Mouse (Mus musculus): Measurements from ENCODE around the gene Zmiz2. TPM values are rescaled to one million over a fixed set of nuclear protein-coding genes. Genes with fewer than 3 reads are reported as not detected.
A peak's percentile ranks its signal among the peaks of the same experiment; 100 is the strongest.

Gene Zmiz2
- polyA plus RNA-seq, 1 experiment, result 37.1 TPM

- H3K79me2 ChIP-seq (ENCODE audit: control insufficient read depth, insufficient read depth), result peaks cover 39% of the 10 kb centered on the region
- no peak overlapping the region for H3K4me3 ChIP-seq
- no peaks in the 10 kb centered on the region for H3K27me3 ChIP-seq (ENCODE audit: control insufficient read depth, insufficient read depth, insufficient read length)
- no peak overlapping the region for H3K4me2 ChIP-seq (ENCODE audit: low read depth)
- H3ac ChIP-seq (ENCODE audit: control insufficient read depth, insufficient read length), result no peak overlapping the region
- peaks cover 11% of the 10 kb centered on the region for H3K36me3 ChIP-seq (ENCODE audit: control insufficient read depth, insufficient read depth)
- TF ChIP-seq MAX (IDR thresholded peaks at IDR 0.05; ENCODE audit: low read depth) (no peak), REST (IDR thresholded peaks at IDR 0.05; ENCODE audit: insufficient read depth, insufficient read length) (no peak), TCF12 (IDR thresholded peaks at IDR 0.05; ENCODE audit: insufficient read depth, poor library complexity, severe bottlenecking) (no peak), MYOG (IDR thresholded peaks at IDR 0.05; ENCODE audit: control insufficient read depth in 1 of 3, insufficient read depth in 1 of 3, insufficient read length in 2 of 3, low read depth in 2 of 3) (no peak), USF1 (IDR thresholded peaks at IDR 0.05; ENCODE audit: low read depth) (no peak), SRF (IDR thresholded peaks at IDR 0.05; ENCODE audit: control insufficient read depth, insufficient read length, low read depth) (no peak), MYOD1 (IDR thresholded peaks at IDR 0.05; ENCODE audit: control insufficient read depth in 1 of 3, insufficient read length in 2 of 3, low read depth in 2 of 3) (no peak), E2F4 (IDR thresholded peaks at IDR 0.05; ENCODE audit: insufficient read depth) (no peak), POLR2AphosphoS2 (IDR thresholded peaks at IDR 0.05; ENCODE audit: insufficient read length, low read depth) (no peak), POLR2A (IDR thresholded peaks at IDR 0.05; ENCODE audit: insufficient read length, low read depth) (no peak), CEBPB (IDR thresholded peaks at IDR 0.05; ENCODE audit: insufficient read depth, poor library complexity, severe bottlenecking) (no peak)
Observed at GRCm38 (mm10) chr11:6437667-6438066, 48.8 kb downstream of the Zmiz2 start.

DNA sequence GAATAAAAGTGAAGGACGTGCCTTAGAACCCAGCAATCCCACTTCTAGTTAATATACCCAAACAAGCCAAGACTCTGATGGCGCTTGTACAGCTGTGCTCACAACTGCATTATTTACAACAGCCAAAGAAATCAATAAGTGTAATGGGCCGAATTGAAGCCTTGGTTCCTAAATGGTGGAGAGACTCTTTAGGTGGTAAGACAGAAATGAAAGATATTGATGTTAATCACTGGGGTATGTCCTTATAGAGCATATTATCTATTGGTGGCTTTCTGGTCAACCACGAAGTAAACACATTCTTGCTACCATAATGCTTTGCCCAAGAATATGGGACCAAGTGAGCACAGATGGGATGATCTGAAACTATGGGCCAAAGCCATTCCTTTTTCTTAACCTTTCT is 51.3 kb downstream of the Zmiz2 start:
- H3K4me2 ChIP-seq (ENCODE audit: low read depth), result no peak overlapping the region

DNA sequence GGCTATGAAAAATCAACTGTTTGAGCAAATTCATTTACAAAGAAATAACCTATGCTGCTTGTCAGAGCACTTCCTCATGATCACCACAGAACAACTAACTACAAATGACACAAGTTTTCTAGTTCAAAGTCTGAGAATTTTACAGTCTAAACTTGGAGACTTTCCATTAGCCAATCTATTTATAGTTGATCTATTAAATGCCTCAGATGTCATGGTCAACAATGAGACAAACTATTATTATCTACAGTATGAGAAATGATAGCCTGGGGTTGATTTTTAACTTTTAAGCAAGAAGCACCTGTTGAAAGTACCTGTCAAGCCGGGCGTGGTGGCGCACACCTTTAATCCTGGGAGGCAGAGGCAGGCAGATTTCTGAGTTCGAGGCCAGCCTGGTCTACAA is 53.7 kb downstream of the Zmiz2 start:
- H3K4me2 ChIP-seq (ENCODE audit: low read depth), result no peak overlapping the region

More for the DNA sequence above, 51.3 kb downstream of the Zmiz2 start:
- H3K79me2 ChIP-seq (ENCODE audit: control insufficient read depth, insufficient read depth), result peaks cover 51% of the 10 kb centered on the region
- peaks cover 7% of the 10 kb centered on the region for H3K36me3 ChIP-seq (ENCODE audit: control insufficient read depth, insufficient read depth)
- no peak overlapping the region for H3K4me3 ChIP-seq
- H3ac ChIP-seq (ENCODE audit: control insufficient read depth, insufficient read length), result no peak overlapping the region
- H3K27me3 ChIP-seq (ENCODE audit: control insufficient read depth, insufficient read depth, insufficient read length), result no peaks in the 10 kb centered on the region
- TF ChIP-seq MYOD1 (IDR thresholded peaks at IDR 0.05; ENCODE audit: control insufficient read depth in 1 of 3, insufficient read length in 2 of 3, low read depth in 2 of 3) (no peak), CEBPB (IDR thresholded peaks at IDR 0.05; ENCODE audit: insufficient read depth, poor library complexity, severe bottlenecking) (no peak), TCF12 (IDR thresholded peaks at IDR 0.05; ENCODE audit: insufficient read depth, poor library complexity, severe bottlenecking) (no peak)

DNA sequence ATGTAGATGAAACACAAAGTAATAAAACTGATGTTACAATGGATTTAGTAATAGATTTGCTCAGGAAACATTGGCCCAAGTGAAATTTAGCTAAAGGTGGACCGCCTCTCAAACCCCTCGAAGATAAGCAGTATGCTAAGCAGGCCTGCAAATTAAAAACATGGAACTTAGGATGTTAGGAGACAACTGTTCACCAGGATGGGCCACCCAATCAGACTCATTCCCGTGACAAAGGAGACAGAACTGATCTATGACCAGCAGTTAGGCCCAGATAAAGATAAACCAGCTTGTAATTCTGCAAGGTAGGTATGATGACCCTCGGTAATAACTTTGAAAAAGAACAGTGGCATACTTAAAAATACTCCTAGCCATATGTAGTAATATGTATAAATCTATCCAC is 54.2 kb downstream of the Zmiz2 start:
- H3K27me3 ChIP-seq (ENCODE audit: control insufficient read depth, insufficient read depth, insufficient read length), result no peaks in the 10 kb centered on the region
- no peak overlapping the region for H3ac ChIP-seq (ENCODE audit: control insufficient read depth, insufficient read length)
- H3K36me3 ChIP-seq (ENCODE audit: control insufficient read depth, insufficient read depth), result no peaks in the 10 kb centered on the region
- H3K4me3 ChIP-seq, result peak overlapping the region; percentile 50
- peak overlapping the region; percentile 95 for H3K4me2 ChIP-seq (ENCODE audit: low read depth)
- H3K79me2 ChIP-seq (ENCODE audit: control insufficient read depth, insufficient read depth), result peaks cover 51% of the 10 kb centered on the region
- TF ChIP-seq TCF12 (IDR thresholded peaks at IDR 0.05; ENCODE audit: insufficient read depth, poor library complexity, severe bottlenecking), result no peak
- no peak for TF ChIP-seq POLR2A (IDR thresholded peaks at IDR 0.05; ENCODE audit: insufficient read length, low read depth)
- no peak for TF ChIP-seq REST (IDR thresholded peaks at IDR 0.05; ENCODE audit: insufficient read depth, insufficient read length)
- TF ChIP-seq SRF (IDR thresholded peaks at IDR 0.05; ENCODE audit: control insufficient read depth, insufficient read length, low read depth), result no peak
- TF ChIP-seq USF1 (IDR thresholded peaks at IDR 0.05; ENCODE audit: low read depth), result no peak
- TF ChIP-seq TCF3 (IDR thresholded peaks at IDR 0.05; ENCODE audit: insufficient read length, low read depth), result no peak

More for the DNA sequence above, 53.7 kb downstream of the Zmiz2 start:
- Histone ChIP-seq H3K4me3 (peak overlapping the region; percentile 50), H3K79me2 (ENCODE audit: control insufficient read depth, insufficient read depth) (peaks cover 51% of the 10 kb centered on the region), H3K36me3 (ENCODE audit: control insufficient read depth, insufficient read depth) (no peaks in the 10 kb centered on the region), H3ac (ENCODE audit: control insufficient read depth, insufficient read length) (no peak overlapping the region), H3K27me3 (ENCODE audit: control insufficient read depth, insufficient read depth, insufficient read length) (no peaks in the 10 kb centered on the region)
- TF ChIP-seq TCF3 (IDR thresholded peaks at IDR 0.05; ENCODE audit: insufficient read length, low read depth) (no peak), TCF12 (IDR thresholded peaks at IDR 0.05; ENCODE audit: insufficient read depth, poor library complexity, severe bottlenecking) (no peak), USF1 (IDR thresholded peaks at IDR 0.05; ENCODE audit: low read depth) (no peak), MYOD1 (IDR thresholded peaks at IDR 0.05; ENCODE audit: control insufficient read depth in 1 of 3, insufficient read length in 2 of 3, low read depth in 2 of 3) (no peak), E2F4 (IDR thresholded peaks at IDR 0.05; ENCODE audit: insufficient read depth) (no peak)

GRCm38 (mm10) chr11:6443727-6444076 is 54.8 kb downstream of the Zmiz2 start:
- Histone ChIP-seq H3K36me3 (ENCODE audit: control insufficient read depth, insufficient read depth) (no peaks in the 10 kb centered on the region), H3ac (ENCODE audit: control insufficient read depth, insufficient read length) (peak overlapping the region; percentile 12), H3K27me3 (ENCODE audit: control insufficient read depth, insufficient read depth, insufficient read length) (no peaks in the 10 kb centered on the region), H3K4me2 (ENCODE audit: low read depth) (peak overlapping the region; percentile 95), H3K4me3 (peak overlapping the region; percentile 50), H3K79me2 (ENCODE audit: control insufficient read depth, insufficient read depth) (peaks cover 51% of the 10 kb centered on the region)
- TF ChIP-seq POLR2A (IDR thresholded peaks at IDR 0.05; ENCODE audit: insufficient read length, low read depth), result no peak
- TF ChIP-seq MYOG (IDR thresholded peaks at IDR 0.05; ENCODE audit: control insufficient read depth in 1 of 3, insufficient read depth in 1 of 3, insufficient read length in 2 of 3, low read depth in 2 of 3), result no peak
- TF ChIP-seq TCF3 (IDR thresholded peaks at IDR 0.05; ENCODE audit: insufficient read length, low read depth), result no peak
- no peak for TF ChIP-seq TCF12 (IDR thresholded peaks at IDR 0.05; ENCODE audit: insufficient read depth, poor library complexity, severe bottlenecking)
- TF ChIP-seq CEBPB (IDR thresholded peaks at IDR 0.05; ENCODE audit: insufficient read depth, poor library complexity, severe bottlenecking), result no peak; the same call in 1 of the 2 replicates
- no peak for TF ChIP-seq USF1 (IDR thresholded peaks at IDR 0.05; ENCODE audit: low read depth)
- TF ChIP-seq E2F4 (IDR thresholded peaks at IDR 0.05; ENCODE audit: insufficient read depth), result no peak
- TF ChIP-seq MAX (IDR thresholded peaks at IDR 0.05; ENCODE audit: low read depth), result no peak
- no peak for TF ChIP-seq REST (IDR thresholded peaks at IDR 0.05; ENCODE audit: insufficient read depth, insufficient read length)
- no peak for TF ChIP-seq SRF (IDR thresholded peaks at IDR 0.05; ENCODE audit: control insufficient read depth, insufficient read length, low read depth)
- no peak for TF ChIP-seq MYOD1 (IDR thresholded peaks at IDR 0.05; ENCODE audit: control insufficient read depth in 1 of 3, insufficient read length in 2 of 3, low read depth in 2 of 3)
- TF ChIP-seq POLR2AphosphoS2 (IDR thresholded peaks at IDR 0.05; ENCODE audit: insufficient read length, low read depth), result no peak

Data from myocyte (in vitro differentiated cells).